Mouse (Mus musculus) mesoderm, embryonic 11.5 days (tissue): ENCODE data around the gene Rasl10a.
A peak's percentile ranks its signal among the peaks of the same experiment; 100 is the strongest.

ENCODE experiments used
- DNase-seq: peaks from one replicate; pipeline ENCODE4 v3.0.0-alpha.2; 2012; ENCODE audit warnings: low read depth, low spot score

Gene Rasl10a

GRCm38 (mm10) chr11:5052200-5052854 lies 5.6 kb upstream of the Rasl10a start:
- DNase-seq = no peak

DNA sequence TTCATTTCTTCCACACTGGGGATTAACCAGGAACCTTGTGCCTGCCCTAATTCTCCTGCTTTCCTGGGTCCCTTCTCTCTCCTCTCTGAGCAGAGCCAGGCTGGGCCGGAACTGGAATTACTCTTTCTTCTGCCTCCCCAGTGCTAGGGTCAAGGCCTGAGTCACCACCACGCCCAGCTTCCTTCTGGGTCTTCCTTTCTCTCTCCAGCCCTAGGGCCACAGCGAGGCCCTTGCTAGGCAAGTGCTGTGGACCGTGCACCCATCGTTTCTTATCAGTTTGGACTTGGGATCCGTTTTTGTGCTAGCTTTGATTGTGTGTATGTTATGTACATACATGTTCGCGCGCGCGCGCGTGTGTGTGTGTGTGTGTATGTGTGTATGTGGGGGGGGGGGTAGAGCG lies 3.8 kb upstream of the Rasl10a start:
- DNase-seq = no peak

GRCm38 (mm10) chr11:5054874-5055273 lies 3.1 kb upstream of the Rasl10a start:
- no peak for DNase-seq

DNA sequence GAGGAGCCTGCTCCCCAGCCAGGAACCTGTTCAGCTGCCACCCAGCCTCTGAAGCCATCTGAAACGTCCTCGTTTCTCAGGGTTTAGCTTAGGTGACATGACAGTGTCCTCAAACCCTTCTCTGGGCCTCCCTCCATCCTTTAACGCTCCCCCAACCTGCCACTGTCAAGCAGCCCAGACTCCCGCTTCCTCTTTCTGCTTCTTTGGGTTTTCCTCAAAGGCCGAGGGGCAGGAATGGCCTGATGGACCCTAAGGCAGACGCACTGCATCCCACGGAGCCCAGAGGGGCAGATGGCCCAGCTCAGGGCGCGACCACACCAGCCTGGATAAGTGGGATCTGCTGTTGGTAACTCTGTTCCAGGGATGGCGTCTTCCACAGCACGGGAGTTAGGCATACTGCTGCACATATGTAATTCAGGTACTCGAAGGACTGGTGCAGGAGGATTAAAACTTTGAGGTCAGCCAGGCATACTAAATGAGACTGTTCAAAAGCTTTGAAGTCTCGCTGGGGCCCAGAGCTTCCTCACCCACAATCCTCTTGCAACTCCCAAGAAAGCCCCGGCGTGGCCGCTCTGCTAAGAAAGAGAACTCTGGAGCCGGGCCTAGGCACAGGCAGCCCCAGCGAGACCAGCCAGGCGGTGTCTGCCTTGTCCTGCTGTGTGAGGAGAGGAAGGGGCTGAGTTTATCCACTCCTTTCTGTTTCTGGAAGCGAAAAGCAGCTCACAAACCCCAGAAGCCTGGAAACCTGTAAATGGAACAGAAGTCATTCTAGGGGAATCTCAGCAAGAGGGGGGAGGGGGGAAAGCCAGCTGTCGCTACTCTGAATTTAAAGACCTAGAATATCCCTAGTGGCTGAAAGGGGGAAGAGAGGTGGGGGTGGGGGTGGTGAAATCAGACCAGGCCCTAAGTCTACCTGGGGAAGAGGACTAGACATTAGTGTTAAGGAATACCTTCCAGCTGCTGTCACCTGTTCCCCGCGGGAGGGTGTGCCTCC lies 1.7 kb upstream of the Rasl10a start:
- DNase-seq = no peak

DNA sequence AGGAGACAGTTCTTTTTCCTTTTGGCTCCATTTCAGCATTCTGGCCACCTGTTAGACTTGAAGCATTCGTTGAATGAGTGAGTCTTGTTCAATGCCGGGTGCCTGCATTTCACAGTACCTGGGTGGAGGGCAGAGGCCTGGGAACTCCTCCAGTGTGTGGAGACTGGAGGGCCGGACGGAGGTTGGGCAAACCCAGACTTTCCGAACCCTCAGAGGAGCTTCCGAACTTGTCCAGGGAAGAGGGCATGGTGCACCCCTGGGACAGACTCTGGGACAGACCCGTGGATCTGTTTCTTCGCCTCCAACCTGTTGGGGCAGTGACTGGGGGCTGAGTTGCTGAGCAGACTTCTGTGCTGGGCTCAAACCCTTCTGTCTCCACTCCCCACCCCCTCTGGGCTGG lies 864 bp upstream of the Rasl10a start:
- no peak for DNase-seq

DNA sequence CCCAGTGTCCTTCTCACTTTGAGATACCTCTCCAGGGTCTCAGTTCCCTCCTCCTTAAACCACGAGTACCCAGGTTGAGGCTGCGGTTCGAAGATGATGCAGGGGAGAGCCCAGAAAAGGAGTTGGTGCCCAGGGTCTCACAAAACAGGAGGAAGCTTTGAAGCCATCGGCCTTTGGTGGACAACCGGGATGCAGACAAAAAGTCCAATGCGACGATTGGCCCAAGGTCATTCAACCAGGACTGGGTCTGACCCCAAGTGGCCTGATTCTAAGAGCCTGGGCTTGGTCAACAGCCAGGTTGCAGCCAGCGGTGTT lies 430 bp upstream of the Rasl10a start:
- no peak for DNase-seq

GRCm38 (mm10) chr11:5058783-5059182 lies 855 bp downstream of the Rasl10a start:
- DNase-seq = no peak

- no peak for DNase-seq
Observed at GRCm38 (mm10) chr11:5059230-5059629, 1.3 kb downstream of the Rasl10a start.

DNA sequence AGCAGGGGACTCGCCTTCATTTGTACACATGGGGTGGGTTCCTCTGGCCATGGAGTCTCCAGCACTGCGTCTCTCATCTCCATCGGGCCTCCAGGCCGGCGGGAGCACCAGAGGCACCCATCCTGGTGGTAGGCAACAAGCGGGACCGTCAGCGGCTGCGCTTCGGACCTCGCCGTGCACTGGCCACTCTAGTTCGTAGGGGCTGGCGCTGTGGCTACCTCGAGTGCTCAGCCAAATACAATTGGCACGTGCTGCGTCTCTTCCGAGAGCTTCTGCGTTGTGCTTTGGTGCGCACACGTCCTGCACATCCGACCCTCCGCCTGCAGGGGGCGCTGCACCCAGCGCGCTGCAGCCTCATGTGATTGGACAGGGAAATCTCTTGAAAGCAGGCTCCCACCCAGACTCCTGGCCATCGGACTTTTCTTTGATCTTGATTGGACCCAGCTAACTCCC lies 1.8 kb downstream of the Rasl10a start:
- peak; percentile 65 for DNase-seq

DNA sequence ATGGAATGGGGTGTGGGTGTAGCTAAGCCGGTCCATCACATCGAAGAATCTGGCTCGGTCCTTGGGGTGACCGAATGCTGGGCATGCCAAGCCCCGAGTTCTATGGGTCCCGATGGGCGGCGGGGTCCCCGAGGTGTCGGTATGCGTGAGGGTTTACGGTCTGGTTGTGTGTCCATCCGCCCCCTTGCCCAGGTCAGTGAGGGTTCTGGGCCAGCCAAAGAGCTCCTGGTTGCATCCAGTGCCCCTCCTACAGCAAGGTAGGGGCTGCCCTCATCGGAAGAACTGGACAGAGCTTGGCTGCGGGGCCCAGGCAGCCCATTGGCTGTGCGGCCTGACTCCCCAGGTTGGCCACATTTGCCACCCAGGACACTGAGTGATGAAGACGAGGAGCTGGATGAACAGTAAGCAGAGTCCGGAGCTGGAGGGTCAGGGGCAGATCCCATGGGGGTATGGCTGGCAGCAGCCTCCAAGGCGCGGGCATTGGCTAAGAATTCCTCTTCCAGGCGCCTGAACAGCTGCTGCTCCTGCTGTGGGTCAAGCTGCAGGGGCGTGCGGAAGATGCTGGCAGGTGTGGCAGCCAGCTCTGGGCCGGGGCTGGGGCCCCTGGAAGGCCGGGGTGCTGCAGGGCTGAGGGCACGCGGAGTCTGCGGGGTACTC lies 3.0 kb downstream of the Rasl10a start:
- DNase-seq = no peak

- peak; percentile 83 for DNase-seq
Observed at GRCm38 (mm10) chr11:5061413-5062139, 3.6 kb downstream of the Rasl10a start.

GRCm38 (mm10) chr11:5062326-5062725 lies 4.4 kb downstream of the Rasl10a start:
- no peak for DNase-seq

GRCm38 (mm10) chr11:5062860-5063505 lies 5.1 kb downstream of the Rasl10a start:
- DNase-seq = no peak

DNA sequence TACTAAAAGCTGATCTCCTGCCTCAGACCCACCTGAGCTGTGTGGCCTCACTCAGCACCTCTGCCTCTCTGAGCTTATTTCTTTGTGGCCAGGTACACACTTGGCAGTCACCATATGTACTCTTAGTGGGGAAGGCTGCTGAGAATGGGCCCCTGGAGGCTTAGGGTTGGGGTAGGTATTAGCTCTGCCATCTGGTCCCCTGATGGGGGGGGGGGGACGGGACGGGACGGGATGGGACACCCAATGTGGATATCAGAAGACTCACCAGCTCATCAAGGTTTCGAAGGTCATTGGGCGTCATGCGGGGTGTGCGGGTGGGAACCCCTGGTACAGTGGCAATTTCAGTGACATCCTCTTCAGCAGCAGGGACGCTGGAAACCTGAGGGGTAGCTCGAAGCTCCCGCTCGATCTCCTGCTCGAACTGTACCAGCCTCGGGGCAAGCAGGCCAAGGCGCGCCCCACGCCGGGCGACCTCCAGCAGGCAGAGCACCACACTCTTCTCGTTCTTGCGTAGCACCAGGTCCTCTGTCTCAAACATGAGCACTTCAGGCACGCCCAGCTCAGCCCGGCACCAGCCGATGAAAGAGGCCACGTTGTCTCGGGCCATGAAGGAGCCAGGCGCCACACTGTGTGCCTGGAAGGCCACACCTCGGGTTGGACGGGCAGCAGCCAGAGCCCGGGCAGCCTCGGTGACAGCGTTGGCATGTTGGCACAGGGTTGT lies 5.8 kb downstream of the Rasl10a start:
- no peak for DNase-seq

DNA sequence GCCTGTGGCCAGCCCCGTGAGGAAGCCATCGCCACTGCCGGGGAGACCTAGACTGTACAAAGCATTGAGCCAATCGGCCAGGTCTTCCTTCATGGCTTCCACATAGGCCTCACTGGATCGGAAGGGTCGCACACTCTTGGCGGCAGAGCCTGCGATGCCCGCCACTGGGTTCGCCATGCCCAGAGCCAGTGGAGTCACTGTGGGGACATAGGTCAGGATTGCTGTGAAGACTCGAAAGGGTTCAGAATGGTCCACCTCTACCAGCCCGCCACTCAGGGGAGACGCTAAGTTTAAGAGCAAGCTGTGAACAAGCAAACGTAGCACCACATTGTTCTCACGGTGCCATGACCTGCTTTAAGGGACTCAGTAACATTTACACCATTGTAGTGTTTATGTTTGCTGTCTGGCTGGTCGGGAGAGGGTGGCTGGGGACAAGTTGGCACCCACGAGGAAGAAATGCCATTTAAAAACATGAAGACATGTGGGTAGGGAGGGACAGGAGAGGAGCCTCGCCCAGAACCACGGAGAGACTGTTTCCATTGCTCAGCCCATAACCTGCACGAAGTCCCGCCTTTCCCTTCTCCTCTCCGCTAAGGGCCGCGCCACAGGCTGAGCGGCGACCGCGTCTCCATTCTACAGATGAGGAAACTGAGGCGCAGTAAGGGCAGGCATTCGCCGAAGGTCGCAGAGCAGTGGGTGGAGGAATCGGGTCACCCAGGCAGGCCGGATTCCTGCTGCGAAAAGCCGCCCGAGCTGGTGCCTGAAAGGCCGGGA lies 6.5 kb downstream of the Rasl10a start:
- no peak for DNase-seq

DNA sequence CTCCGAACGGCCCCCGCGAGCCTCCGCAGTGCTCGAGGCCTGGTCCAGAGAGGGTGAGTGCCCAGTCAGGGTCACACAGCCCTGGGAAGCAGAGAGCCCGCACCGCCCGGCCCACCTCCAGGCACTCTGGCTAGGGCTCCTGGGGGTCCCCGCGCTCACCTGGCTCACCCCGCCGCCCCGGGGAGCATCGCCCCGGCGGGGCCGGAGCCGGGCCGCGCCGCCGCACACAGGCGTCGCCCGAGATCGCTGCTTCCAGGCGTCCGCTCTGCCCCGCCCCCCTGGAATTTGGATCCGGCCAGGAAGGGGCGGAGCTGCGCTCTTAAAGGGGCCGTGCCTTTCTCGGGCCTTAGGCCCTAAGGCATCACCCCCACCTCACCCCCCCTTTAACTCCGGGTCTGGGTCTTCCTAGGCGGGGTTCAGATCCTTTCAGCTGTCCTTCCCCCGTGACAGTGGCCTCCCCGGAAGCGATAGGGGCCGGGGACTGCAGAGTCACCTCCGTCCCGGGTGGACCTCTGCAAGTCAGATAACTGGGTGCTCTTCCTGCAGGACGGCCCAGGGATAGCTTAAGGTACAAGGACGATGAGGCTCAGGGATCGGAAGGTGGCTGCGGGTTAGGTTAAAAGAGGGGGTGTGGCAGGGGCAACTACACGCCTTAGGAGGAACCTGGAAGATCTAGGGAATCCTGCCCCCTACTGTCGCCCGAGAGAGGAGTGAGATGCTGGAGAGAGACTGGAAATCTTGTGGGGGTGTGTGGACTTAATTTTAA lies 7.3 kb downstream of the Rasl10a start, which contains the start of gene Gas2l1:
Gene Gas2l1, minus strand, starts transcription at position 272 of the 766 bp plus-strand sequence.
- DNase-seq = peak; percentile 91

GRCm38 (mm10) chr11:5067063-5067462 lies 9.1 kb downstream of the Rasl10a start:
- no peak for DNase-seq

- no peak for DNase-seq
Observed at GRCm38 (mm10) chr11:5068126-5068971, 10.4 kb downstream of the Rasl10a start.
